ENCODE assay signal across 8 mouse cellular contexts in genomic region chr1:126484664-126485087, GRCm38 (mm10).
DNase-seq lines count a peak whose midpoint lies in the region.

No protein-coding gene starts in this region.

- peak; percentile 23 to 29 for DNase-seq in frontal cortex, postnatal 10 days (ENCODE audit: low spot score in 2 of 2)
- no peak for DNase-seq in frontal cortex, postnatal 36 days (ENCODE audit: low spot score in 2 of 2)
- peak; percentile 51 for DNase-seq in retina, postnatal 1 day
- no peak for DNase-seq in retina, embryonic 14.5 days (ENCODE audit: low spot score)
- DNase-seq in heart, adult 9 months (ENCODE audit: low spot score in 2 of 2) = peak; percentile 83 to 86
- peak; percentile 84 for DNase-seq in lung, postnatal 10 days
- DNase-seq in neural tube, embryonic 10.5 days (ENCODE audit: extremely low spot score, low spot score) = no peak
- DNase-seq in thymus, postnatal 0 days (ENCODE audit: low spot score) = no peak

Comparison
In these comparisons a context has a peak if more than half of its experiments do, and no peak if none do; other contexts are left out.
1. DNase-seq: peak in frontal cortex, postnatal 10 days (2 of 2), retina, postnatal 1 day (single experiment), heart, adult 9 months (2 of 2) and lung, postnatal 10 days (single experiment); none in frontal cortex, postnatal 36 days (0 of 2), retina, embryonic 14.5 days (single experiment), neural tube, embryonic 10.5 days (single experiment) and thymus, postnatal 0 days (single experiment).